Mouse (Mus musculus) small intestine, adult 2 months (tissue): ENCODE data around the gene Gm37240.

ENCODE experiments used
- CTCF ChIP-seq: fragments of 200-500 bp; IDR thresholded peaks from 2 replicates; pipeline ENCODE4 v1.5.1; 2012; ENCODE audit warnings: low read depth, mild to moderate bottlenecking, control low read depth, inconsistent platforms, low read length, moderate library complexity, mixed read lengths; ENCODE audit not compliant: insufficient replicate concordance, insufficient read length; ENCODE audit errors: extremely low read depth
- POLR2A ChIP-seq: fragments of 200-500 bp; IDR thresholded peaks from 2 replicates; pipeline ENCODE4 v1.6.1; 2012; ENCODE audit warnings: low read depth, mild to moderate bottlenecking, control low read depth, inconsistent platforms, low read length, moderate library complexity

GRCm38 (mm10) chr3:85310401-85310989 lies 576.8 kb downstream of the Gm37240 start:
- TF ChIP-seq CTCF (no peak), POLR2A (no peak)
